Mouse (Mus musculus) Patski (cell line): ENCODE measurements around the gene Cisd1. TPM values are rescaled to one million over a fixed set of nuclear protein-coding genes. Genes with fewer than 3 reads are reported as not detected.

Experiments used
- ATAC-seq: fragments of 100-300 bp; one replicate; pipeline ENCODE4 v1.8.0; 2021
- CTCF ChIA-PET: fragments of 350-600 bp; sonication (Branson Sonifier 250); formaldehyde crosslinking; loops from one replicate; lab custom pipeline; 2022; ENCODE audit warnings: inconsistent platforms; lab: Charles Lee
- POLR2A ChIA-PET: fragments of 350-600 bp; sonication (Branson Sonifier 250); formaldehyde crosslinking; loops from one replicate; lab custom pipeline; 2022; ENCODE audit warnings: antibody characterized with exemption, inconsistent platforms; lab: Charles Lee
- DNase-seq: peaks from one replicate; pipeline ENCODE4 v3.0.0-alpha.2; 2011; ENCODE audit warnings: low read depth, low spot score
- H3K27me3 ChIP-seq: fragments of 371-371 bp; one replicate; pipeline ENCODE4 v1.5.1; 2021
- CTCF ChIP-seq: fragments of 100-300 bp; IDR thresholded peaks from one replicate; pipeline ENCODE4 v1.5.1; 2021
- in situ Hi-C: fragments of 300-500 bp; cut with MboI; formaldehyde crosslinking; loops from 3 replicates; pipeline ENCODE4 v1.11.1; 2018; ENCODE audit warnings: low pct_unique_long_range_greater_than_20kb, mixed read lengths
- polyA plus RNA-seq: library from polyadenylated mRNA; unstranded; gene quantifications from one replicate; pipeline ENCODE4 v1.2.3, GENCODE M21; 2021

Gene Cisd1
- polyA plus RNA-seq, 1 experiment from 2014 or later = 137 TPM

DNA sequence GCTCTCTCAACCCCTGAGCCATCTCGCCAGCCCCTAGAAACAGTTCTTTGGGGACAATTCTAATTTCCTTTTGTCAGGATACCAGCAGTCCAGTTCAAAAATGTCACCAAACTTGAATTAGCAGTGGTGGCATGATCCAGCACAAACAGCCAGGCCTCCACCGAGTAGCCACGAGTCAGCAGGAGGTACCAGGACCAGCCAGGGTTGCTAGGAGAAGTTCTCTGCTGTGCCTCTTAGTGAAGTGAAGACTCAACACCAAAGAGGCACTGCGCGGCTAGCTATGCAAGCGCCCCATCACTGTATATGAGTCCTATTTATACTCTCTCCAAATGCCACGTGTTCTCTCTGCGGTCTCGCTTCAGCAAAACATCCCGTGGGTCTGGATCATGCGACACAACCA, 28.7 kb downstream of the Cisd1 start:
- peaks cover 8% of the 10 kb centered on the region for H3K27me3 ChIP-seq
- DNase-seq (no peak), ATAC-seq (no peak)
- ChIA-PET POLR2A (no interaction called here), CTCF (interaction anchor here (1.4 kb wide), 1 partner anchor 15 kb away, joined by 3 read pairs; no protein-coding TSS in a partner anchor)
- no peak for TF ChIP-seq CTCF
- in situ Hi-C loops = loop anchor here (25.0 kb wide), 2 partner anchors 621 to 1071 kb away; no protein-coding TSS in a partner anchor

DNA sequence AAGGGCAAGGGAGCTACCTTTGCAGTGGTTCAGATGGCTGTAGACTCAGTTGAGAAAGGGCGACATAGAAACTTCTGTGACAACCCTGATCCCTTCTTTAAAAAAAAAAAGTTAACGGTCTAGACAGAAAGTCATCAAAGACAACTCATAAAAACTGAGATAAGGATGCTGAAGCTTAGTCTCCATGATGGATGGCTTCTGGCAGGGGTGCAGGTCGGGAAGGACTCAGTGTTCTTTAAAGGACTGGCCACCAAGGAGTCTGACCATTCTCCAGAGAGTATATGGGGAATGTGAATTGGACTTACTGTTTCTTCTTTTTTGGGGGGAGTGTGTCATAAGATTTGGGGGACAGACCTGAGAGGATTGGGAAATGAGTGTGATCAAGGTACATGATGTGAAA, 30.2 kb downstream of the Cisd1 start:
- in situ Hi-C loops = loop anchor here (25.0 kb wide), 2 partner anchors 623 to 1073 kb away; no protein-coding TSS in a partner anchor
- ChIA-PET POLR2A (no interaction called here), CTCF (no interaction called here)
- TF ChIP-seq CTCF = no peak
- peaks cover 10% of the 10 kb centered on the region for H3K27me3 ChIP-seq
- ATAC-seq (no peak), DNase-seq (no peak)

GRCm38 (mm10) chr10:71310288-71310687, 34.5 kb downstream of the Cisd1 start:
- DNase-seq (no peak), ATAC-seq (no peak)
- peaks cover 10% of the 10 kb centered on the region for H3K27me3 ChIP-seq
- ChIA-PET POLR2A (no interaction called here), CTCF (interaction anchor here (2.0 kb wide), 1 partner anchor 91 kb away, joined by 8 read pairs; no protein-coding TSS in a partner anchor)
- in situ Hi-C loops = loop anchor here (25.0 kb wide), 2 partner anchors 627 to 1077 kb away; no protein-coding TSS in a partner anchor
- no peak for TF ChIP-seq CTCF

DNA sequence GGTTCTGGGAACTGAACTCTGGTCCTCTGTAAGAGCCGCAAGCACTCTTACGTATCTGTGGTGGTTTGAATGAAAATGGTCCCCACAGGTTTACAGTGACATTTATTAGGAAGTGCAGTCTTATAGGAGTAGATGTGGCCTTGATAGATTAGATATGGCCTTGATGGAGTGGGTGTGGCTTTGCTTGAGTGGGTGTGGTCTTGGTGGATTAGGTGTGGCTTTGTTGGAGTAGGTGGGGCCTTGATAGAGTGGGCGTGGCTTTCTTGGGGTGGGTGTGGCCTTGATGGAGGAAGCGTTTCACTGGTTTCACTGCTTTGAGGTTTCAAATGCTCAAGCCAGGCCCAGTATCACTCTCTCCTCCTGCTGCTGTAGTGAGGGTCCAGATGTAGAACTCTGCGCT, 36.6 kb downstream of the Cisd1 start:
- TF ChIP-seq CTCF = no peak
- no peak for DNase-seq
- ChIA-PET CTCF (no interaction called here), POLR2A (no interaction called here)
- peaks cover 6% of the 10 kb centered on the region for H3K27me3 ChIP-seq
- ATAC-seq = no peak
- in situ Hi-C loops = loop anchor here (25.0 kb wide), 2 partner anchors 629 to 1079 kb away; no protein-coding TSS in a partner anchor

DNA sequence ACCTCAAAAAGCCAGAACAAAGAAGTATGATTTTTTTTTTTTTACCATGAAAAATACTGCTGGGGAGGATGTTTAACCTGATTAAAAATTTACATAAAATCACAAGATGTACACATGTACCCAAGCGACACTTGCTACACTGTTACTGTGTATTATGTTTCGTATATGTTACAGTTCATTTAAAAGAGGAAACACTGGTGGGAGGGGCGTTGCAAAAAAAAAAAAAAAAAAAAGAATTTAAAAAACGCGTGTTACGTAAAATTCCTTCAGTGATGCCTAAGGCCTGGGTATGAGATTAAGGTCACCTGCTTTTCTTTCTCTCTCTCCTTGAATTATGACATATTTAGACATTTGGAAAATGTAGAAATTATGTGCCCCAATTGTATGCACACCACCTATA, 38.0 kb downstream of the Cisd1 start:
- TF ChIP-seq CTCF = no peak
- ChIA-PET POLR2A (no interaction called here), CTCF (interaction anchor here (1.1 to 2.0 kb wide), 6 partner anchors 10 to 94 kb away, joined by 3 to 11 read pairs (median 6); no protein-coding TSS in a partner anchor)
- in situ Hi-C loops = loop anchor here (25.0 kb wide), 2 partner anchors 631 to 1081 kb away; no protein-coding TSS in a partner anchor
- no peak for DNase-seq
- ATAC-seq = no peak
- peaks cover 4% of the 10 kb centered on the region for H3K27me3 ChIP-seq

DNA sequence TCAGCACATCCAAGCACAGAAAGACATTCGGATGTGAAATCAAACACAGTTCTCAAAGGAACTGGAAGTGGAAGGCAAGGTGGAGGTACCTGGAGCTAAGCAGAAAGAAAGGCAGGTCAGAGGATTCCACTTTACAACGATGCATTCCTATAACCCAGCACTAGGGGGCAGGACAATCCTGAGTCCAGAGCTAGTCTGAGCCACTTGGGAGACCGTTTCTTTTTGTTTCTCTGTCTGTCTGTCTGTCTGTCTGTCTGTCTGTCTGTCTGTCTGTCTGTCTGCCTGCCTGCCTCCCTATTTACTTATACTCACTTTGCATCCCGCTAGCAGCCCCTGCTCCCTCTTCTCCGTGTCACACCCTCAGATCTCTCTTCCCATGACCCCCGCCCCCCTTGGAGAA, 38.6 kb downstream of the Cisd1 start:
- H3K27me3 ChIP-seq = peaks cover 4% of the 10 kb centered on the region
- ATAC-seq = peak; percentile 76
- POLR2A ChIA-PET = no interaction called here
- in situ Hi-C loops = loop anchor here (25.0 kb wide), 2 partner anchors 631 to 1081 kb away; no protein-coding TSS in a partner anchor
- DNase-seq = no peak
- TF ChIP-seq CTCF = peak; percentile 80
- CTCF ChIA-PET = interaction anchor here (1.1 to 2.0 kb wide), 6 partner anchors 9 to 95 kb away, joined by 3 to 11 read pairs (median 6); no protein-coding TSS in a partner anchor

GRCm38 (mm10) chr10:71302490-71302889, 42.3 kb downstream of the Cisd1 start:
- ChIA-PET POLR2A (interaction anchor here (0.7 kb wide), 1 partner anchor 14 kb away, joined by 3 read pairs; no protein-coding TSS in a partner anchor), CTCF (interaction anchor here (1.0 to 2.1 kb wide), 6 partner anchors 10 to 99 kb away, joined by 3 to 9 read pairs (median 4); no protein-coding TSS in a partner anchor)
- in situ Hi-C loops = loop anchor here (25.0 kb wide), 2 partner anchors 635 to 1085 kb away; no protein-coding TSS in a partner anchor
- peak; percentile 69 for TF ChIP-seq CTCF
- ATAC-seq = no peak
- DNase-seq = no peak
- H3K27me3 ChIP-seq = peaks cover 4% of the 10 kb centered on the region

- ATAC-seq (no peak), DNase-seq (no peak)
- H3K27me3 ChIP-seq = peaks cover 15% of the 10 kb centered on the region
- POLR2A ChIA-PET = no interaction called here
- in situ Hi-C loops = loop anchor here (25.0 kb wide), 2 partner anchors 637 to 1087 kb away; no protein-coding TSS in a partner anchor
- CTCF ChIA-PET = interaction anchor here (0.7 to 2.7 kb wide), 3 partner anchors 10 to 37 kb away, joined by 3 to 7 read pairs (median 3); no protein-coding TSS in a partner anchor
- no peak for TF ChIP-seq CTCF
Measured at GRCm38 (mm10) chr10:71300161-71300560, 44.6 kb downstream of the Cisd1 start.

GRCm38 (mm10) chr10:71293245-71293644, 51.5 kb downstream of the Cisd1 start:
- ATAC-seq = no peak
- in situ Hi-C loops = no loop called here
- POLR2A ChIA-PET = interaction anchor here (0.7 kb wide), 1 partner anchor 112 kb away, joined by 3 read pairs; no protein-coding TSS in a partner anchor

GRCm38 (mm10) chr10:71292254-71292653, 52.5 kb downstream of the Cisd1 start:
- in situ Hi-C loops = no loop called here
- CTCF ChIA-PET = interaction anchor here (1.2 kb wide), 1 partner anchor 9 kb away, joined by 3 read pairs; no protein-coding TSS in a partner anchor

More at GRCm38 (mm10) chr10:71293245-71293644, 51.5 kb downstream of the Cisd1 start:
- no peak for DNase-seq
- no peak for TF ChIP-seq CTCF
- peaks cover 12% of the 10 kb centered on the region for H3K27me3 ChIP-seq
- CTCF ChIA-PET = interaction anchor here (1.0 to 1.2 kb wide), 2 partner anchors 8 to 108 kb away, joined by 3 read pairs; no protein-coding TSS in a partner anchor

DNA sequence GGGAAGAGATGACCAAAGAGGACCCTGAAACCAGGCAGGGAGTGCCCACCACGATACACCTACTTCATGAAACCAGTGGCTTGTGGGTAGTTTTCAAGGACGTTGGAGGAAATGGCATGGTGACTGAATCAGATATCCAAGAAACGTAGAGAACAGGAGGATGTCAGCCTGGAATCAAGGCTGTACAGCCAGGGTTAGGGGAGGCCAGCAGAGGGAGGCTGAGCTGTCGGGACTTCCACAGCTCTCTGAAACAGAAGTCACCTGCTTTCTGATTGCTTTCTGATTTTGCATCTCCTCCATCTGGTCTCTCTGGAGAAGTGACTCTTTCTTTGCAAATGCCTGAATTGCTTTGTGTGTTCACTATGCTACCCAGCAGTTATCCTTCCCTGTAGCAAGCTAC, 53.0 kb downstream of the Cisd1 start:
- in situ Hi-C loops = no loop called here
- TF ChIP-seq CTCF = no peak
- ChIA-PET POLR2A (no interaction called here), CTCF (no interaction called here)
- H3K27me3 ChIP-seq = peaks cover 5% of the 10 kb centered on the region
- DNase-seq = no peak
- ATAC-seq = no peak

More at GRCm38 (mm10) chr10:71292254-71292653, 52.5 kb downstream of the Cisd1 start:
- POLR2A ChIA-PET = no interaction called here
- ATAC-seq = no peak
- peaks cover 9% of the 10 kb centered on the region for H3K27me3 ChIP-seq
- no peak for DNase-seq
- TF ChIP-seq CTCF = no peak
